Mouse (Mus musculus) spleen, adult 2 months (tissue): ENCODE data around the gene Arl4c.

Experiments
- CTCF ChIP-seq: fragments of 200-500 bp; IDR thresholded peaks from 2 replicates; pipeline ENCODE4 v1.5.1; 2011; ENCODE audit warnings: mild to moderate bottlenecking, inconsistent platforms; ENCODE audit not compliant: insufficient read depth, insufficient read length, insufficient replicate concordance; ENCODE audit errors: extremely low read depth
- POLR2A ChIP-seq: fragments of 200-500 bp; IDR thresholded peaks from 2 replicates; pipeline ENCODE4 v1.6.1; 2011; ENCODE audit warnings: low read depth, low read length, inconsistent platforms

GRCm38 (mm10) chr1:88680804-88681203, 21.2 kb downstream of the Arl4c start:
- TF ChIP-seq CTCF = no peak
- no peak for TF ChIP-seq POLR2A
